Mouse (Mus musculus): Measurements from ENCODE around the gene Adgrf1. TPM values are rescaled to one million over a fixed set of nuclear protein-coding genes. Genes with fewer than 3 reads are reported as not detected.

Adgrf1 gene
- total RNA-seq, 2 experiments from 2014 or later: not detected

DNA sequence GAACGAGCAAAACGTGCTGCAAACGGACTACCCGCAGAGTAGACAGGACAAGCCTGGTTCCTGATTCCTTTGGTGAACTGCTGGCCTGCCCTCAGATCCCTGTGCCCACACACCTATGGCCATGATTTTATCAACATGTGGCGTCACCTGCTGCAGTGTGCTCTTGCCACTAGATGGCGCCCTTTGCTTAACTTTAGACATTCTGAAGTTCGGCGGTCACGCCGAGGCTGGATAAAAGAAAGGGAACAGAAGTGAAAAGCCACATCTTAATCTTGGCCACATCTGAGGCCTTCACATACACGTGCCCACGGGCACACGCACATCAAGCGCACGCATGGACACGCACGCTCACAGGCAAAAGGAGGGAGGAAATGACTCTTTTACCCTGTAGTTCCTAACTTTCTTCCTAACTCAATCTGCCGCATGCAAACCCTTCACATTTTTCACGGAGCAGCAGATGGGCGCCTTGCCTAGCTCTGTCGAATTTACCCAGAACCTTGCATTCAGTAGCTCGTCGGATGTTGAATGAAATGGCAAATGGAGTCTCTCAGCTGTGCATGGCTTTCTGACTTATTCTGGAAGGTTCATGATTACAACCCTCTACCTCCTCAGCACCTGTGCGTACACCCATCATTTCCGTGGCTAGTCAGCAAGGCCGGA is 4.8 kb upstream of the Adgrf1 start:
- intact Hi-C loops (cut with DNase I): loop anchor here (1.0 to 5.0 kb wide), 3 partner anchors 195 to 347 kb away; no protein-coding TSS in a partner anchor
- peak; percentile 80 to 84 for DNase-seq (ENCODE audit: low spot score in 2 of 2)

DNA sequence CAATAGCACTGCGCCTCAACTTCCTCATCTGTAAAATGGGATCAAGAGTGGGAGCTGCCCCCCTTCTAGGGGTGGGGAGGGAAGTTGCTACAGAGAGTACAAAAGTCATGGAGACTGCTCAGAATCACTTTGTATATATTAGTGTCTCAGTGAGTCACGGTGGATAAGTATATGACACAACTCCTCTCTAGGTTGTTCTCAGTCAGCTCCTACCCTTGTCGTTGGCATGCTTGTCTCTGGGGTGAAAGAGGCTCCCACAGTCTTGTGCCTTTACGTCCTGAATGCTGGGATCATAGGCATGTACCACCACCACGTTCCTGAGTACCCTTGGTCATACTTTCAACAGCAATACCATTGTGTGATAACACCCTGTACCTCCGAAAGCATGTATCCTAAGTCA is 4.2 kb upstream of the Adgrf1 start:
- no peak for DNase-seq (ENCODE audit: low spot score in 2 of 2)
- intact Hi-C loops (cut with DNase I): loop anchor here (1.0 to 5.0 kb wide), 3 partner anchors 194 to 346 kb away; no protein-coding TSS in a partner anchor

- DNase-seq (ENCODE audit: low spot score in 2 of 2): no peak
- intact Hi-C loops (cut with DNase I): loop anchor here (5.0 kb wide), 1 partner anchor 346 kb away; no protein-coding TSS in a partner anchor
Measured at GRCm38 (mm10) chr17:43266636-43267035, 3.5 kb upstream of the Adgrf1 start.

- intact Hi-C loops (cut with DNase I): loop anchor here (5.0 kb wide), 1 partner anchor 345 kb away; no protein-coding TSS in a partner anchor
- no peak for DNase-seq (ENCODE audit: low spot score in 2 of 2)
Measured at GRCm38 (mm10) chr17:43267046-43267749, 2.9 kb upstream of the Adgrf1 start.

GRCm38 (mm10) chr17:43276220-43276619 is 6.1 kb downstream of the Adgrf1 start:
- no peak for DNase-seq (ENCODE audit: low spot score in 2 of 2)
- intact Hi-C loops (cut with DNase I): no loop called here

DNA sequence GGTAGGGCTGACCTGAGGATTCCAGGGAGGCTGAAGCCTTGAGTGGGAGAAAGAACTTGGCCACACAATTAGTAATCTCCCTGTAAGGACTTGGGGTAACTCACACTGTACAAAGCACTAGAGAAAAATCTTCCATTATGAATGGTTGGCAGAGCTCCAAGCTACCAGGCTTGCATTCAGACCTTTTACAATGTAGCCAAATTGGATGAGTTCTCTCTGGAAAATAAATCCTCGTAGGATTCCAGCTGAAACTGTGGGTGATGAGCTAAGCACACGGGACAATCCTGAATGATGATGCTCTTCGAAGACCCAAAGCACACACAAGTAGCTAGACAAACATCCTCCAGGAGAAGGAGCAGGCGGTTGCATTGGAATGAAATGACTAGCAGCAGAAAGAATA is 7.1 kb downstream of the Adgrf1 start:
- intact Hi-C loops (cut with DNase I): no loop called here
- DNase-seq (ENCODE audit: low spot score in 2 of 2): peak; percentile 37 to 58

DNA sequence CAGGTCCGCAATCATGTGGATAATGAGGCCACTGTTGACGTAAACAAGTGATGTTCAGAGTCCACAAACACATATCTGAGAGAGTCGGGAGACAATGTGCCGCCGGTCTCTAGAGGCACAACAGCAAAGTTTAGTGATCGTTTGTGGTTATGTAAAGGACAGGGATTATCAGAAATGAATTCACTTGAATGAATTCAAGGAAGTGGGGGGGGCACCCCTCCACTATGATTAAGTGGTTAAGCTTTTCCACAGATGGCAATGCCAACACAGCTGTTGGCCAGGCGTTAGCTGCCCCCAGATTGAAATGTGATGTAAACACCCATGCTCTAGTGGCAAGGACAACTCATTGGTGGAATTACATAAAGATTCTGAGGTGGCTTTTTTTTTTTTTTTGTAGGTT is 9.5 kb downstream of the Adgrf1 start:
- intact Hi-C loops (cut with DNase I): no loop called here
- no peak for DNase-seq (ENCODE audit: low spot score in 2 of 2)

DNA sequence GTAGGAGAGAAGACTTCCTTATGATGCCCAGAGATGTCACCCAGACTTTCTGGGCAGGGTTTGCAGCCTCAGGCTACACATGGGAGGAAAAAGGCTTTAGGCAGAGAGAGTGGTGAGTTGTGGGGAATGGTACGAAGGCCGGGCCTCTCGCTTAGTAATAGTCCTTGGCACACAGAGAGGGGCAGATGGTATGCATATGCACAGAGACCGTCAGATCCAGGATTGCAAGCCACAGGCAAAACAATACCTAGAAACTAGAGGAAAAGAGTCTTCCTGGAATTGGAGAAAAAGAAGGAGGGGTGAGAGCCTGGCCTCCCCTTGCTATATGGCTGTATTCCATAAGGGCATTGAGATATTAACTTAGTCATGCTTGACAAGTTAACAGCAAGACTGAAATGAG is 12.2 kb downstream of the Adgrf1 start:
- intact Hi-C loops (cut with DNase I): no loop called here
- DNase-seq (ENCODE audit: low spot score in 2 of 2): no peak

GRCm38 (mm10) chr17:43282828-43283227 is 12.7 kb downstream of the Adgrf1 start:
- intact Hi-C loops (cut with DNase I): no loop called here
- DNase-seq (ENCODE audit: low spot score in 2 of 2): peak in 1 of 2 experiments; percentile 31

GRCm38 (mm10) chr17:43299515-43299914 is 29.4 kb downstream of the Adgrf1 start:
- DNase-seq (ENCODE audit: low spot score in 2 of 2): no peak
- intact Hi-C loops (cut with DNase I): no loop called here

GRCm38 (mm10) chr17:43325986-43326671 is 56.0 kb downstream of the Adgrf1 start:
- DNase-seq (ENCODE audit: low spot score in 2 of 2): no peak
- intact Hi-C loops (cut with DNase I): loop anchor here (1.0 kb wide), 1 partner anchor 132 kb away; no protein-coding TSS in a partner anchor

DNA sequence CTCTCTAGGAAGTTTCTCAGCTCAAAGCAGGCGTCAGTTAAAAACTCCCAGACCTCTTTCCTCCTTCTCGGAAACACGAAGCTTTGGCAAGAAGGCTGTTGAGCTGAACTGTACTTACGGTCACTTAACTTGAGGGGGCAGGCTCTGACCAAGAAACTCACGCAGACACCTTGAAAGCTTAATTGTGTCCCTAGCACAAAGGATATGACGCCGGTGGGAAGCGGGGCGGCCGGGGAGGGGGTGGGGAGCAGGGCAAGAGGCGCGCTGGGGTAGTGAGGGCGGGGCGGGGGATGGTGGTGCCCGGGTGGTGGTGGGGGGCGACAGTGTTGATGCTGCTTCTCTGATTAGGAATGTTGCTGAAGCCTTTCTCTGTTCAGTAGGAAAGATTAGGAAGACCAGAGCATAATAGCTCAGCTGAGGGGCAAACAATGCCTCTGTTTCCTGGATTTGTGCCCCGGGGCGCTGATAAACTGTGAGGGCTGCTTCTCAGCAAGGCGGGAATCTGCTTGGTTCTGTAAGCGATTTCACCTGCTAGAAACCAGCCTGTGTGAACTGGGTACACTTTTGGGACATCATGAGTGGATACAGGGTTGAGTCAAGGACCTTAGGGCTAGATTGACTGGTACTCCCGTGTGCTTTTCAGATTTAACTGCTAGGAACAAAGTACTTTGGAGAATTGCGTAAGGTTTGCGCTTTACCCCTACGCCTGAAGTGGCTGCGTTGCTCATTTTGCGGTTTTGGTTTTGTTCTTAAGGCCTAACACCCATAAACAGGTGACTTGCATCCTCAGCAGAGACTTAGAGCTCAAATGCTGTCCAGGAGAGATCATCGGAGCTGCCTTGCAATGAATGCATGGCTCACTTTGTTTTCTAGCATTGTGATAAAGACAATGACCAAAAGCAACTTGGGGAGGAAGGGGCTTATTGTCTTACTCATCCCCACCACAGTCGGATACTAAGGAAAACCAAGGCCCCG is 56.9 kb downstream of the Adgrf1 start:
- intact Hi-C loops (cut with DNase I): loop anchor here (1.0 kb wide), 1 partner anchor 131 kb away; no protein-coding TSS in a partner anchor
- DNase-seq (ENCODE audit: low spot score in 2 of 2): peak; percentile 24 to 40

DNA sequence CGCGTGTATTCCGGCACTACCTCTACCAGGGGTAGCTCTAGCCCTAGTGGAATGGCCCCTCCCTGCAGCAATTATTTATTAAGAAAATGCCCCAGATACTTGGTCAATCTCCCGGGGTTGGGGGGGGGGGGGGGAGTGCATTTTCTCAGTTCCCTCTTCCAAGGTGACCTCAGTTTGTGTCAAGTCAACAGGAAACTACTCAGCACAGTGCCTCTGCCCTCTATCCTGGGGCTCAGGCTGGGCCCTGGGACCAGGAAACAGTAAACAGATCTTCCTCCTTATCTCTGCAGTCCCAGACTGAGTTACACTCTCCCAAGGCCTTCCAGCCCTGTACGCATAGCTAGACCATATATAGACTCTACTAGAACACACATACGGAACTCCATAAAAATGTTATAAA is 57.7 kb downstream of the Adgrf1 start:
- DNase-seq (ENCODE audit: low spot score in 2 of 2): no peak
- intact Hi-C loops (cut with DNase I): no loop called here

- intact Hi-C loops (cut with DNase I): no loop called here
- DNase-seq (ENCODE audit: low spot score in 2 of 2): no peak
Measured at GRCm38 (mm10) chr17:43329216-43329615, 59.1 kb downstream of the Adgrf1 start.

- intact Hi-C loops (cut with DNase I): no loop called here
- DNase-seq (ENCODE audit: low spot score in 2 of 2): no peak
Measured at GRCm38 (mm10) chr17:43329761-43330183, 59.6 kb downstream of the Adgrf1 start.

DNA sequence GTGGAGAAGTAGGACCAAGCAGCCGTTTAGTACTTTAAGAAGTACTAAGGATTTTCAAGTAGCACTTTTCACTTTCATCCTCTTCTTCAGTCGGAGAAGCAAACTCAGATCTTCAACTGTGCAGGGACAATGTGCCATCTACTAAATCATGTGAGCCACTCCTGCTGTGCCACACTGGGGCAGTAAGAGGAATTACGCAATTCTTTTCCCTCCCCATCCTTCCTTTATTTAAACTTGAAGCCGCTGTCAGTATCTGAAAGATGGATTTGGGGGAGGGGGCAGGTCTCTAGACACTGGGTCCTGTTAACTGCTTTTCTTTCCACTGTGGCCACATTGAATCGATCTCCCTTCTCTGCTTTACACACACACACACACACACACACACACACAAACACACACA is 62.6 kb downstream of the Adgrf1 start:
- no peak for DNase-seq (ENCODE audit: low spot score in 2 of 2)
- intact Hi-C loops (cut with DNase I): no loop called here

GRCm38 (mm10) chr17:43334074-43334473 is 63.9 kb downstream of the Adgrf1 start:
- intact Hi-C loops (cut with DNase I): no loop called here
- no peak for DNase-seq (ENCODE audit: low spot score in 2 of 2)

GRCm38 (mm10) chr17:43337643-43338042 is 67.5 kb downstream of the Adgrf1 start:
- intact Hi-C loops (cut with DNase I): no loop called here

GRCm38 (mm10) chr17:43338279-43338678 is 68.2 kb downstream of the Adgrf1 start:
- intact Hi-C loops (cut with DNase I): no loop called here
- DNase-seq (ENCODE audit: low spot score in 2 of 2): no peak

More at GRCm38 (mm10) chr17:43337643-43338042, 67.5 kb downstream of the Adgrf1 start:
- no peak for DNase-seq (ENCODE audit: low spot score in 2 of 2)
